Mouse (Mus musculus) heart, postnatal 10 days (tissue): Measurements from ENCODE around the gene Mov10l1. TPM values are rescaled to one million over a fixed set of nuclear protein-coding genes. Genes with fewer than 3 reads are reported as not detected.

ENCODE experiments used
- DNase-seq, 2 experiments: peaks; one replicate each; pipeline ENCODE4 v3.0.0; 2021
- intact Hi-C: fragments of 180-260 bp; cut with DNase I; formaldehyde crosslinking; loops from one replicate; pipeline ENCODE4 v1.15.1; 2025
- total RNA-seq, 2 experiments: library from RNA; stranded (reverse); gene quantifications; 2 replicates each; pipeline ENCODE4 v1.2.3; 2021

Gene Mov10l1
- total RNA-seq, 2 experiments from 2014 or later: 80.4 to 85.6 TPM

GRCm38 (mm10) chr15:89007002-89007401 lies 24.3 kb downstream of the Mov10l1 start:
- no peak for DNase-seq

GRCm38 (mm10) chr15:89007781-89008180 lies 25.1 kb downstream of the Mov10l1 start:
- DNase-seq: no peak
- intact Hi-C loops: no loop called here

More at GRCm38 (mm10) chr15:89007002-89007401, 24.3 kb downstream of the Mov10l1 start:
- intact Hi-C loops: no loop called here

- intact Hi-C loops: no loop called here
- DNase-seq: no peak
These were observed 34.0 kb downstream of the Mov10l1 start for GRCm38 (mm10) chr15:89016722-89017121.

- DNase-seq: peak; percentile 75 to 80
- intact Hi-C loops: no loop called here
These were observed 37.4 kb downstream of the Mov10l1 start for GRCm38 (mm10) chr15:89020085-89020484.

GRCm38 (mm10) chr15:89020492-89020891 lies 37.8 kb downstream of the Mov10l1 start:
- intact Hi-C loops: no loop called here
- no peak for DNase-seq

GRCm38 (mm10) chr15:89044381-89044780 lies 61.7 kb downstream of the Mov10l1 start:
- intact Hi-C loops: no loop called here
- DNase-seq: no peak

GRCm38 (mm10) chr15:89046356-89046755 lies 63.6 kb downstream of the Mov10l1 start:
- DNase-seq: no peak
- intact Hi-C loops: no loop called here

GRCm38 (mm10) chr15:89054666-89055065 lies 72.0 kb downstream of the Mov10l1 start:
- no peak for DNase-seq
- intact Hi-C loops: no loop called here

- intact Hi-C loops: no loop called here
- no peak for DNase-seq
These were observed 76.0 kb downstream of the Mov10l1 start for GRCm38 (mm10) chr15:89058736-89059135.

- intact Hi-C loops: no loop called here
- peak in 1 of 2 experiments; percentile 25 for DNase-seq
These were observed 76.6 kb downstream of the Mov10l1 start, which contains the start of gene Panx2 for GRCm38 (mm10) chr15:89059161-89059931. Panx2 (plus strand) TSS chr15:89059734.

GRCm38 (mm10) chr15:89060032-89060681 lies 77.4 kb downstream of the Mov10l1 start:
- DNase-seq: peak; percentile 19 to 29
- intact Hi-C loops: no loop called here

- intact Hi-C loops: no loop called here
- no peak for DNase-seq
These were observed 78.2 kb downstream of the Mov10l1 start for GRCm38 (mm10) chr15:89060811-89061460.

GRCm38 (mm10) chr15:89061761-89062517 lies 79.2 kb downstream of the Mov10l1 start:
- no peak for DNase-seq
- intact Hi-C loops: no loop called here

- intact Hi-C loops: no loop called here
- DNase-seq: no peak
These were observed 79.8 kb downstream of the Mov10l1 start for GRCm38 (mm10) chr15:89062518-89062910.

- intact Hi-C loops: no loop called here
- no peak for DNase-seq
These were observed 80.3 kb downstream of the Mov10l1 start for GRCm38 (mm10) chr15:89063001-89063400.

- intact Hi-C loops: no loop called here
- DNase-seq: no peak
These were observed 80.8 kb downstream of the Mov10l1 start for GRCm38 (mm10) chr15:89063536-89063935.

GRCm38 (mm10) chr15:89064891-89065290 lies 82.2 kb downstream of the Mov10l1 start:
- intact Hi-C loops: no loop called here

GRCm38 (mm10) chr15:89067609-89068008 lies 84.9 kb downstream of the Mov10l1 start:
- DNase-seq: no peak
- intact Hi-C loops: no loop called here

More at GRCm38 (mm10) chr15:89064891-89065290, 82.2 kb downstream of the Mov10l1 start:
- DNase-seq: no peak

GRCm38 (mm10) chr15:89068226-89068625 lies 85.5 kb downstream of the Mov10l1 start:
- intact Hi-C loops: no loop called here

GRCm38 (mm10) chr15:89069336-89069840 lies 86.7 kb downstream of the Mov10l1 start:
- no peak for DNase-seq
- intact Hi-C loops: no loop called here

More at GRCm38 (mm10) chr15:89068226-89068625, 85.5 kb downstream of the Mov10l1 start:
- no peak for DNase-seq
